Mouse (Mus musculus) liver, postnatal 0 days (tissue): ENCODE measurements around the gene Echs1. TPM values are rescaled to one million over a fixed set of nuclear protein-coding genes. Genes with fewer than 3 reads are reported as not detected.

Experiments
- ATAC-seq: fragments of 200-750 bp; cut with Nextera tagmentation; 2 replicates; pipeline ENCODE4 v1.8.0; 2017; ENCODE audit warnings: mild to moderate bottlenecking, moderate library complexity
- DNase-seq: peaks from one replicate; pipeline ENCODE4 v3.0.0-alpha.2; 2016
- H3K27ac ChIP-seq: fragments of 300-500 bp; sonication (generic); 2 replicates; pipeline ENCODE4 v1.5.1; 2014; ENCODE audit warnings: antibody characterized with exemption, moderate library complexity, mild to moderate bottlenecking, low read depth
- H3K27me3 ChIP-seq: fragments of 300-500 bp; sonication (generic); 2 replicates; pipeline ENCODE4 v1.6.1; 2014; ENCODE audit warnings: low read length, control low read depth, mixed read lengths; ENCODE audit not compliant: insufficient read depth
- H3K36me3 ChIP-seq: fragments of 300-500 bp; sonication (generic); replicated peaks from 2 replicates; pipeline ENCODE4 v1.6.1; 2014; ENCODE audit warnings: mild to moderate bottlenecking, control low read depth, low read length, moderate library complexity, mixed read lengths; ENCODE audit not compliant: insufficient read depth
- H3K4me1 ChIP-seq: fragments of 300-500 bp; sonication (generic); 2 replicates; pipeline ENCODE4 v1.6.1; 2014; ENCODE audit warnings: antibody characterized with exemption, mild to moderate bottlenecking, control low read depth; ENCODE audit not compliant: insufficient read depth
- H3K4me2 ChIP-seq: fragments of 300-500 bp; sonication (generic); 2 replicates; pipeline ENCODE4 v1.6.1; 2014; ENCODE audit warnings: low read depth, mild to moderate bottlenecking, low read length, moderate library complexity, mixed read lengths
- H3K4me3 ChIP-seq: fragments of 300-500 bp; sonication (generic); 2 replicates; pipeline ENCODE4 v1.5.1; 2014; ENCODE audit warnings: low read depth, low read length
- H3K9ac ChIP-seq: fragments of 300-500 bp; sonication (generic); replicated peaks from 2 replicates; pipeline ENCODE4 v1.6.1; 2014; ENCODE audit warnings: mild to moderate bottlenecking, moderate library complexity
- H3K9me3 ChIP-seq: fragments of 300-500 bp; sonication (generic); 2 replicates; pipeline ENCODE4 v1.6.1; 2016; ENCODE audit warnings: mild to moderate bottlenecking, control low read depth, low read length, mixed read lengths
- CTCF ChIP-seq: sonication (generic); IDR thresholded peaks from 2 replicates; pipeline ENCODE4 v1.5.1; 2016; ENCODE audit warnings: antibody characterized with exemption, low read depth
- EP300 ChIP-seq: IDR thresholded peaks from 2 replicates; pipeline ENCODE4 v1.6.1; 2016; ENCODE audit warnings: antibody characterized with exemption, low read depth, mild to moderate bottlenecking
- WGBS: fragments of 180-500 bp; shearing (Covaris S2); extraction: QIAGEN DNeasy Blood & Tissue Kit; methylation state at CpG from one replicate; pipeline ENCODE4 v1.1.7; 2014; ENCODE audit not compliant: insufficient replicate concordance; 5-methylcytosine and 5-hydroxymethylcytosine counted together
- polyA plus RNA-seq: library from polyadenylated mRNA; unstranded; fragments of >200 nt; fragmentation: Nextera tagmentation; extraction: Ambion mirVana; gene quantifications from 2 replicates; pipeline ENCODE4 v1.2.1, GENCODE M21; 2015

The Echs1 gene
- polyA plus RNA-seq, 1 experiment from 2014 or later: 194 TPM

DNA sequence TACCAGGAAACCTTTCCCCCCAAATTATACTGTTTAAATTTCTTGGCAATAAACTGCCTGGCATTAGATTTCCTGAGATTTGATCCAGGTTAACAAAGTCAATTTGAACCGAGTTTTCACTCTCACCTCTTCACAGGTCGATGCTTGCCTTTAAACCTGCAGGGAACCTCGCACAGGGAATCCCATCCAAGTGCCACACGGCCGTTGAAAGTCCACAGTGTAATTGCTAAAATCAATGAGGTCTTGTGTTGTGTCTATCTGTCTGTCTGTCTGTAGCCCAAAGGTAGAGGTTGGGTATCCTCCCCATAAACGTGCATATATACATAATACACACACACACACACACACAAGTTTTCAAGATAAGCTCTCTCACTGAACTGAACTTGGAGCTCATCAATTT is 48.9 kb downstream of the Echs1 start:
- Histone ChIP-seq H3K27ac (peak overlapping the region; percentile 81), H3K4me3 (no peak overlapping the region), H3K4me1 (0 out of 2 replicates have a peak, but pooled peaks cover 4% of the 10 kb centered on the region), H3K9me3 (no peaks in the 10 kb centered on the region), H3K27me3 (peaks cover 23% of the 10 kb centered on the region), H3K4me2 (no peak overlapping the region), H3K9ac (no peak overlapping the region), H3K36me3 (no peaks in the 10 kb centered on the region)
- DNase-seq (peak; percentile 39), ATAC-seq (peak; percentile 84)
- no peak for TF ChIP-seq CTCF
- peak; percentile 25; the same call in 1 of the 2 replicates for TF ChIP-seq EP300
- WGBS: 44% methylated on average over 6 of the region's 6 CpGs

DNA sequence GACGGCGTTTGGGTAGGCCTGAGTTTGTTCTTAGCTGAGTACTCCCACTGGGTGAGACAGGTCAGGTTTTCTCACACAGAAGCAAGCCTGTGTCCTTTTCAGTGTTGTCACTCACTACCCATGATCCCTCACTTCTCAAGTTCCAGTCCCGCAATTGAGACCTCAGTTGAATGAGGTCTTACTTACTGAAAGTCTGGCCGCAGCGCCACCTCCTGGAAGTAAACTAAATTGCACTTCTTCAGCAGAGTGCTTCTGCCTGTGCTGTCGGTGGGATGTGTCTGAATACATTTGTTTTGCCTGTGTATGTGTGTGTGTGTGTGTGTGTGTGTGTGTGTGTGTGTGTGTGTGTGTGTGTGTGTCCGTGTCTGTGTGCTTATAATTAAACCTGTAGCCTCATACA is 53.2 kb downstream of the Echs1 start:
- Histone ChIP-seq H3K27ac (no peak overlapping the region), H3K4me2 (no peak overlapping the region), H3K9ac (no peak overlapping the region), H3K4me1 (peaks cover 8% of the 10 kb centered on the region), H3K9me3 (no peaks in the 10 kb centered on the region), H3K27me3 (peaks cover 63% of the 10 kb centered on the region), H3K4me3 (no peak overlapping the region), H3K36me3 (no peaks in the 10 kb centered on the region)
- DNase-seq (peak; percentile 72), ATAC-seq (no peak)
- TF ChIP-seq CTCF (peak; percentile 86), EP300 (no peak)
- 24% methylated on average over 7 of the region's 7 CpGs for WGBS

DNA sequence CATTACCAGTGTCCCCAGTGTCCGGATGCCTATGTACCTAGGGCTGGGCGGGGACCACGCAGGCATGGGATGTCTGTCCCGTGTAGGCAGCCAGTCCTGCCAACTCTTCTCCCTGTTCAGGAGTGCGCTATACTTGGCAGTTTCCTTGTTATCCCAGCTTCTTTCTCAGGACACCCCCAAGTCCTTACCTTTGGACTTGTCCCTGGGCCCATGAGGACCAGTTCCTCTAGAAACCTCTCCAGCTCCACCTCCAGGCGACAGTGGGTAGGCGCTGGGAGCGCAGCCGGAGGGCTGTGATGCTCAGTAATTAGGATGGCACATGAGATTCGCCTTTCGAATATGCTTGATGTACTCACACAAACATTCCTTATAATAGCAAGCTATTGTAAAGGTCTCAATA is 54.0 kb downstream of the Echs1 start:
- H3K36me3 ChIP-seq: no peaks in the 10 kb centered on the region
- H3K4me1 ChIP-seq: peaks cover 8% of the 10 kb centered on the region
- H3K9ac ChIP-seq: no peak overlapping the region
- no peaks in the 10 kb centered on the region for H3K9me3 ChIP-seq
- WGBS: 24% methylated on average over 11 of the region's 11 CpGs
- DNase-seq (peak; percentile 36), ATAC-seq (no peak)
- H3K27ac ChIP-seq: no peak overlapping the region
- peaks cover 70% of the 10 kb centered on the region for H3K27me3 ChIP-seq
- H3K4me2 ChIP-seq: no peak overlapping the region
- peak; percentile 45; the same call in 1 of the 2 replicates for TF ChIP-seq CTCF
- no peak for TF ChIP-seq EP300
- no peak overlapping the region for H3K4me3 ChIP-seq

DNA sequence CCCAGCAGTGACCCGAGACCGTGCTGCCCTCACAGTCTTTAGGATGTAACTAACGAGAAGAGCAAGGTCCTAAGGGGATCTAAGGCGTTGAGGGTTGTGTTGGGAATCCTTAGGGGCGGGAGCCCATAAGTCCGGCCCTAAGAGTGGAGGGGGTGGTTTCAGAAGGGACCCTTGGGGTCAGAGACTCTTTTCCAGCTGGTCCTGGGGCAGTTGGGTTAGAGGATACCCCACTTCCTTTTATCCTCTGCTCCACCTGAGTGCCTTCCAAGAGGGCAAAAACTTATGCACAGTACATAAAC is 54.5 kb downstream of the Echs1 start:
- peaks cover 76% of the 10 kb centered on the region for H3K27me3 ChIP-seq
- no peak overlapping the region for H3K27ac ChIP-seq
- H3K36me3 ChIP-seq: no peaks in the 10 kb centered on the region
- H3K4me3 ChIP-seq: no peak overlapping the region
- 10% methylated on average over 6 of the region's 6 CpGs for WGBS
- no peak for ATAC-seq
- no peak overlapping the region for H3K9ac ChIP-seq
- no peak for TF ChIP-seq CTCF
- TF ChIP-seq EP300: no peak
- peaks cover 8% of the 10 kb centered on the region for H3K4me1 ChIP-seq
- no peaks in the 10 kb centered on the region for H3K9me3 ChIP-seq
- DNase-seq: no peak
- H3K4me2 ChIP-seq: 0 out of 2 replicates have a peak overlapping the region, but pooled peaks have one; percentile 26

DNA sequence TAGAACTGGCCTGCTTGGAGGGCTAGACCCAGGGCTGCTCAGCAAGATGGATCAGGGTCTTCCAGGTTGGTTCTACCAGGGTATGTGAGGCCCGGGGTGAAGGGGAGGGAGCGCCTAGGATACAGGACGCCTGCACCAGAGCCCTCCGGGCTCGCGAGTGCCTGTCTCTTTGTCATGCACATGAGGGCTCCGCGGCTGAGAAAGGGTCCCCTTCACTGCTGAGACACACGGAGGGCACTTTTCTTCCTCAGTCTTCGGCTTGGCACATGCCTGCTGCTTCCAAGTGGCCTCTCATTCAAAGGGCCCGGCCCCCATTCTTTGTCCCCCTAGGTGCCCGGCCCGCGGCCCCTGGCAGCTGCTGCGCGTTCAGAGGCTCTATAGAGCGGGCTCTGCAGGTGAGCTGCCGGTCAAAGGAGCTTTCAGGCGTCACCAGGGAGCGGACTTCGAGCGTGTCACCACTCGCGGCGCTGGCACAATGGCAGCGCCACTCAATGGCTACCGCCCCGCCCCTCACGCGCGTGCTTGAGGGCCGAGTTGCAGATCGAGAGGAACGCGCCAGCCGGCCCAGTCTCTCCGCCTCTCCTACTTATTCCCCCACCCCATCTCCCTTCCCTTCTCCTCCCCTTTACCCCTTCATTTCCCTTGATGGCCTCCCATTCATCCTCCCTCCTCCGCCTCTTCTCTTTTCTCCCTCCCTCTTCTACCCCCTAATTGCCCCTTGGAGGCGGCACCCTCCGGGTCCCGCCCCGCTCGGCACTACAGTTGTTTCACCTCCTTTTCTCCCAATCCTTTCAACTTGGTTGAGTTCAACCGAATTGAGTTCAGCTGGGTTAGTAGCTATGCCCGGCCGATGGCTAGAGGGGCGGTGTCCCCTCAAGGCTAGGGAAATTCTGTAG is 55.1 kb downstream of the Echs1 start:
- peak; percentile 45; the same call in 1 of the 2 replicates for ATAC-seq
- Histone ChIP-seq H3K36me3 (no peaks in the 10 kb centered on the region), H3K27ac (no peak overlapping the region), H3K27me3 (peaks cover 82% of the 10 kb centered on the region), H3K4me3 (peak overlapping the region; percentile 17; the same call in 1 of the 2 replicates), H3K9me3 (no peaks in the 10 kb centered on the region), H3K4me1 (peaks cover 8% of the 10 kb centered on the region), H3K4me2 (peak overlapping the region; percentile 26; the same call in 1 of the 2 replicates), H3K9ac (no peak overlapping the region)
- DNase-seq: peak; percentile 28
- 3% methylated on average over 47 of the region's 47 CpGs for WGBS
- TF ChIP-seq EP300 (no peak), CTCF (no peak)

DNA sequence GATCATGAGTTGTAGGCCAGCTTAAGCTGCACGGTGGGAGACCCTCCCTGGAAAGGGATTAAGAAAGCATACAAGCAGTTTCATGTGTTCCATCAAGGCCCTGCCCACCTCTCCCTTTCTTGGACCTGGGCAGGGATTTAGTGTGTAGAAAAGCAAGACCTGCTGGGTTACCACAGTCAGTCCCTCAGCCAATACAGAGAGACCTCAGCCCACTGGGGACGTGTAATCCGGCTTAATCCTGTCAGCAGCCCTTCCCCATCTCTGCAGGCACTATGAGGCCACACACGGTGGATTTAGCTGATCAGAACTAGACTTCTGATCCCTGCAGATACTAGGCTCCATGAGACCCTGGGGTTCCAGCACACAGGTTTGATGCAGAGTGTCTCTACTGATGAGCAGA is 56.7 kb downstream of the Echs1 start:
- DNase-seq (no peak), ATAC-seq (no peak)
- TF ChIP-seq CTCF (no peak), EP300 (no peak)
- Histone ChIP-seq H3K36me3 (no peaks in the 10 kb centered on the region), H3K27ac (no peak overlapping the region), H3K9ac (no peak overlapping the region), H3K4me2 (no peak overlapping the region), H3K27me3 (peaks cover 80% of the 10 kb centered on the region), H3K4me3 (no peak overlapping the region), H3K4me1 (peaks cover 8% of the 10 kb centered on the region), H3K9me3 (no peaks in the 10 kb centered on the region; the same call in 1 of the 2 replicates)
- WGBS: 38% methylated on average over 4 of the region's 4 CpGs
